ENCODE assay signal across 22 mouse cellular contexts in genomic region chr13:3805638-3806037, GRCm38 (mm10). TPM values are rescaled to one million over a fixed set of nuclear protein-coding genes. Genes with fewer than 3 reads are reported as not detected.
DNase-seq lines count a peak whose midpoint lies in the region; ATAC-seq and TF ChIP-seq lines count a peak whose summit lies in the region.
"Had no signal": no experiment of that assay in that cellular context is flagged by ENCODE, and none has a peak within 500 bp of the region (broad histone marks: within the 10 kb centered on the region; RNA-seq: fewer than 3 reads in every experiment).

No protein-coding gene starts in this region.

- no peaks in the 10 kb centered on the region for H3K27me3 ChIP-seq in intestine, embryonic 14.5 days (replicated peaks; ENCODE audit: control insufficient read depth, insufficient read depth, low read length)
- no peaks in the 10 kb centered on the region for H3K27me3 ChIP-seq in intestine, postnatal 0 days (replicated peaks; ENCODE audit: control insufficient read depth, insufficient read depth, low read length)
- H3K27me3 ChIP-seq in intestine, embryonic 15.5 days (replicated peaks): no peaks in the 10 kb centered on the region
- H3K27me3 ChIP-seq: forebrain, embryonic 13.5 days; midbrain, embryonic 15.5 days had no signal

- TF ChIP-seq CTCF in intestine, postnatal 0 days (IDR thresholded peaks at IDR 0.05; ENCODE audit: low read depth): no peak

- H3K36me3 ChIP-seq in intestine, embryonic 14.5 days (ENCODE audit: control insufficient read depth, insufficient read depth, low read length): no peaks in the 10 kb centered on the region
- H3K36me3 ChIP-seq in intestine, postnatal 0 days (ENCODE audit: control insufficient read depth, insufficient read depth): no peaks in the 10 kb centered on the region
- no peaks in the 10 kb centered on the region for H3K36me3 ChIP-seq in intestine, embryonic 15.5 days
- H3K36me3 ChIP-seq: G1E; midbrain, embryonic 15.5 days had no signal

- DNase-seq in intestine, embryonic 14.5 days (ENCODE audit: low spot score): peak; percentile 51
- DNase-seq in MEL-GATA-1-ER (ENCODE audit: extremely low read depth, low read depth): peak; percentile 52
- no peak for DNase-seq in thymus, postnatal 36 days
- no peak for DNase-seq in thymus, postnatal 25 days
- DNase-seq in frontal cortex, postnatal 10 days (ENCODE audit: low spot score in 2 of 2): no peak
- DNase-seq: cerebellum, adult 2 months; embryo, embryonic 11 days; gastrocnemius, adult 2 months; right cerebral cortex, postnatal 14 days; thymus, adult 2 months had no signal

- H3K4me1 ChIP-seq in intestine, embryonic 14.5 days (replicated peaks; ENCODE audit: control insufficient read depth, insufficient read depth, low read length): peaks cover 4% of the 10 kb centered on the region; the same call in 1 of the 2 replicates
- no peaks in the 10 kb centered on the region for H3K4me1 ChIP-seq in intestine, postnatal 0 days (replicated peaks; ENCODE audit: control insufficient read depth, insufficient read depth, low read length)
- no peaks in the 10 kb centered on the region for H3K4me1 ChIP-seq in intestine, embryonic 15.5 days (replicated peaks)
- H3K4me1 ChIP-seq: forebrain, embryonic 13.5 days; midbrain, embryonic 15.5 days had no signal

- ATAC-seq in intestine, embryonic 14.5 days (replicated peaks; ENCODE audit: low FRiP score, low TSS enrichment, low read depth): no peak
- ATAC-seq in intestine, postnatal 0 days: no peak
- peak; percentile 54; the same call in 1 of the 2 replicates for ATAC-seq in intestine, embryonic 15.5 days
- peak; percentile 76 for ATAC-seq in megakaryocyte, adult 5-6 weeks (ENCODE audit: poor library complexity, severe bottlenecking)
- ATAC-seq: forebrain, embryonic 13.5 days; midbrain, embryonic 15.5 days had no signal

- H3K4me2 ChIP-seq in intestine, embryonic 14.5 days (ENCODE audit: low read length): no peak overlapping the region
- no peak overlapping the region for H3K4me2 ChIP-seq in intestine, postnatal 0 days (replicated peaks; ENCODE audit: low read depth)
- H3K4me2 ChIP-seq in intestine, embryonic 15.5 days (replicated peaks): no peak overlapping the region
- H3K4me2 ChIP-seq: forebrain, embryonic 13.5 days; heart, embryonic 11.5 days; hindbrain, embryonic 14.5 days; midbrain, embryonic 15.5 days had no signal

- no peaks in the 10 kb centered on the region for H3K9me3 ChIP-seq in intestine, embryonic 14.5 days (ENCODE audit: control insufficient read depth, low read length)
- no peaks in the 10 kb centered on the region for H3K9me3 ChIP-seq in intestine, postnatal 0 days (ENCODE audit: control insufficient read depth)
- no peaks in the 10 kb centered on the region for H3K9me3 ChIP-seq in intestine, embryonic 15.5 days
- H3K9me3 ChIP-seq: forebrain, embryonic 13.5 days; G1E; midbrain, embryonic 15.5 days had no signal

- H3K4me3 ChIP-seq in intestine, embryonic 14.5 days (ENCODE audit: low read depth, low read length): no peak overlapping the region
- no peak overlapping the region for H3K4me3 ChIP-seq in intestine, postnatal 0 days (ENCODE audit: low read depth, low read length)
- H3K4me3 ChIP-seq in intestine, embryonic 15.5 days (replicated peaks): no peak overlapping the region
- H3K4me3 ChIP-seq: forebrain, embryonic 13.5 days; gastrocnemius, adult 2 months; layer of hippocampus, adult 2 months; midbrain, embryonic 15.5 days had no signal

- no peak overlapping the region for H3K9ac ChIP-seq in intestine, embryonic 14.5 days (ENCODE audit: low read length)
- H3K9ac ChIP-seq in intestine, postnatal 0 days (ENCODE audit: low read depth, low read length): no peak overlapping the region
- H3K9ac ChIP-seq in intestine, embryonic 15.5 days: no peak overlapping the region
- H3K9ac ChIP-seq: forebrain, embryonic 13.5 days; hindbrain, embryonic 14.5 days; midbrain, embryonic 15.5 days had no signal

- 62% methylated on average over 5 of the region's 5 CpGs for WGBS in intestine, embryonic 14.5 days
- 46% methylated on average over 5 of the region's 5 CpGs for WGBS in intestine, postnatal 0 days
- WGBS in intestine, embryonic 15.5 days: 57% methylated on average over 5 of the region's 5 CpGs

- 0 out of 2 replicates have a peak overlapping the region, but pooled peaks have one; percentile 22 for H3K27ac ChIP-seq in intestine, embryonic 14.5 days (ENCODE audit: low read depth)
- no peak overlapping the region for H3K27ac ChIP-seq in intestine, postnatal 0 days (ENCODE audit: low read depth, low read length)
- H3K27ac ChIP-seq in intestine, embryonic 15.5 days: no peak overlapping the region
- H3K27ac ChIP-seq: forebrain, embryonic 13.5 days; gastrocnemius, adult 2 months; hindbrain, embryonic 14.5 days; layer of hippocampus, adult 2 months; midbrain, embryonic 15.5 days had no signal

RNA-seq across cellular contexts. Expression of gene Calml3, which starts 1.5 kb away (rescaled TPM):
- not detected in 2 replicates for polyA plus RNA-seq in intestine, embryonic 14.5 days (2014; fragmentation: Nextera tagmentation; extraction: Ambion mirVana)
- polyA plus RNA-seq in intestine, postnatal 0 days (2015; fragmentation: Nextera tagmentation; extraction: Ambion mirVana): not detected in 2 replicates
- not detected in 2 replicates for polyA plus RNA-seq in intestine, embryonic 15.5 days (2015; fragmentation: Nextera tagmentation; extraction: Ambion mirVana)
- not detected in 2 replicates for total RNA-seq in megakaryocyte, adult 5-6 weeks (2015)
- total RNA-seq in megakaryocyte, adult 5-6 weeks (2017): not detected in 2 replicates
- total RNA-seq: adrenal gland, postnatal 10 days; gastrocnemius, adult 2 months; layer of hippocampus, adult 2 months had no signal
- polyA plus RNA-seq: cerebellum, adult 2 months; forebrain, embryonic 13.5 days; G1E; hindbrain, embryonic 14.5 days; liver, embryonic 16.5 days; midbrain, embryonic 15.5 days had no signal

RNA-seq across cellular contexts. Expression of gene Calm4, which starts 31.9 kb away (rescaled TPM):
- not detected in 2 replicates for polyA plus RNA-seq in intestine, embryonic 14.5 days (2014; fragmentation: Nextera tagmentation; extraction: Ambion mirVana)
- not detected in 2 replicates for polyA plus RNA-seq in intestine, postnatal 0 days (2015; fragmentation: Nextera tagmentation; extraction: Ambion mirVana)
- polyA plus RNA-seq in intestine, embryonic 15.5 days (2015; fragmentation: Nextera tagmentation; extraction: Ambion mirVana): not detected in 2 replicates
- not detected in 2 replicates for total RNA-seq in megakaryocyte, adult 5-6 weeks (2015)
- not detected in 2 replicates for total RNA-seq in megakaryocyte, adult 5-6 weeks (2017)
- total RNA-seq: adrenal gland, postnatal 10 days; G1E; gastrocnemius, adult 2 months; layer of hippocampus, adult 2 months; left cerebral cortex, adult 8-10 months had no signal
- polyA plus RNA-seq: cerebellum, adult 2 months; forebrain, embryonic 13.5 days; G1E; heart, embryonic 11.5 days; hindbrain, embryonic 14.5 days; liver, embryonic 16.5 days; midbrain, embryonic 15.5 days had no signal

RNA-seq across cellular contexts. Expression of gene Calm5, which starts 48.3 kb away (rescaled TPM):
- not detected in 2 replicates for polyA plus RNA-seq in intestine, embryonic 14.5 days (2014; fragmentation: Nextera tagmentation; extraction: Ambion mirVana)
- polyA plus RNA-seq in intestine, postnatal 0 days (2015; fragmentation: Nextera tagmentation; extraction: Ambion mirVana): not detected in 2 replicates
- polyA plus RNA-seq in intestine, embryonic 15.5 days (2015; fragmentation: Nextera tagmentation; extraction: Ambion mirVana): not detected in 2 replicates
- total RNA-seq in megakaryocyte, adult 5-6 weeks (2015): not detected in 2 replicates
- total RNA-seq in megakaryocyte, adult 5-6 weeks (2017): not detected in 2 replicates
- total RNA-seq: adrenal gland, postnatal 10 days; G1E; gastrocnemius, adult 2 months; layer of hippocampus, adult 2 months; left cerebral cortex, adult 8-10 months had no signal
- polyA plus RNA-seq: cerebellum, adult 2 months; forebrain, embryonic 13.5 days; G1E; heart, embryonic 11.5 days; hindbrain, embryonic 14.5 days; liver, embryonic 16.5 days; midbrain, embryonic 15.5 days; thymus, adult 2 months had no signal

Comparison
In these comparisons a context has a peak if more than half of its experiments do, and no peak if none do; other contexts are left out.
1. ATAC-seq: peak in intestine, embryonic 15.5 days (single experiment) and megakaryocyte, adult 5-6 weeks (single experiment); none in intestine, embryonic 14.5 days (single experiment) and intestine, postnatal 0 days (single experiment).
2. DNase-seq: peak in intestine, embryonic 14.5 days (single experiment) and MEL-GATA-1-ER (single experiment); none in thymus, postnatal 36 days (0 of 2), thymus, postnatal 25 days (single experiment) and frontal cortex, postnatal 10 days (0 of 2).